Mouse (Mus musculus) cerebellum, adult 8-10 months (tissue): ENCODE measurements around the gene Scgb2b27.
"Not testable (repeated sequence)": the region's sequence is repeated elsewhere in the genome, so short reads cannot be mapped to it uniquely, and the experiment has no call there.

Experiments used
- DNase-seq: peaks from one replicate; pipeline ENCODE4 v3.0.0; 2022

Gene Scgb2b27

GRCm38 (mm10) chr7:34013842-34014241, at the start of gene Scgb2b27:
Scgb2b27 (minus strand) TSS chr7:34013942.
- no peak for DNase-seq

DNA sequence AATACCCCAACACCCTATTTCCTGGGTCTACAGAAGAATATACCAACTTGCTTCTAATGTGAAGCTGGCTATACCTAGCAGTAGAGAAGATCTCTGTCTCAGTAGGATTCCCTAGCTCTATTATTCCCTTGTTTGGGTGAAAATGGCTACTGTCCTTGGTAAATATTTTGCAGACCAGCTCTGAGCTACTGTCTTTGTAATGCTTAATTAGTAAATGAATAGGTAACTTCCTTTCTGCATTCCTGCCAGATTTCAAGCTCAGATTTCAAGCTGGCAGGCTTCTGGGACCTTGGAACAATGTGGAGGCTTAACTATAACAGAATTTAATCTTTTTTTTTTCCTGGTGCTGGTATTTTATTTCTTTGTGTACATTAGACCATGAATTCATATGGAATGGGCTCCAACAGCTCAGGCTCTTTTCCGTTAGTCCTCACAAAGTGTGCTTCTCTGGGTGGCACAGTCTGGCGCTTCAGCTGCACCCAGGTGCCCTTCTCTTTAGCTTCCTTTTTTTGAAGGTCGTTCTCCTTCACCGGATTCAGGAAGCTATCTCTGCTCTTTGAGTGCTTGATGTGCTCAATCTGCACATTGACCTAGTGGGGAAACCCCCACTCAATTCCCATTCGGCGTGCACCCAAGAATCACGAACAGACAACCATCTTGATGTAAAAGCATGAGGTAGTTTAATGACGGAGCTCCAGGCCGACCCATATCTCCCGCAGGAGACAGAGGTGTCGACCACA, 22.5 kb upstream of the Scgb2b27 start:
- DNase-seq, result not testable (repeated sequence)

DNA sequence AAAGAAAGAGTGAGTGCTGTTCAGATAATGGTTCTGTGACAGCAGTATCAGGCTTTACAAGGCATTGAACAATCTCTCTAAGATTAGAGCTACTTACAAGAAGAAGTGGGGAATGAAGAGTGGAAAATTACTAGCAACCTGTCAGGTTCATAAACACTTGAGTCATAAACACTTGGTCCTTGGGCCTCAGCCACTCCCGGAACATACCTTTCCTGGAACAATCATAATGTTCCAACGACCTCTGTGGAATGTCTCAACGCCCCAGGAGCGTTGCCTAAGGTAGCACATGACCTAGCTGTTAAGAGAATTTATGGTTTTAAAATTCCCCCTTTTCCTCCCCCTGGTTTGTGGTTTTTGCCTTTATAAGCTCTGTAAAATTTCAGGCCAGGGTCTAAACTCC, 20.8 kb upstream of the Scgb2b27 start:
- DNase-seq, result not testable (repeated sequence)

- no peak for DNase-seq
Measured at GRCm38 (mm10) chr7:34030026-34030425, 16.3 kb upstream of the Scgb2b27 start.

GRCm38 (mm10) chr7:34027202-34027601, 13.5 kb upstream of the Scgb2b27 start:
- DNase-seq, result not testable (repeated sequence)

- DNase-seq, result no peak
Measured at GRCm38 (mm10) chr7:34025641-34026040, 11.9 kb upstream of the Scgb2b27 start.

DNA sequence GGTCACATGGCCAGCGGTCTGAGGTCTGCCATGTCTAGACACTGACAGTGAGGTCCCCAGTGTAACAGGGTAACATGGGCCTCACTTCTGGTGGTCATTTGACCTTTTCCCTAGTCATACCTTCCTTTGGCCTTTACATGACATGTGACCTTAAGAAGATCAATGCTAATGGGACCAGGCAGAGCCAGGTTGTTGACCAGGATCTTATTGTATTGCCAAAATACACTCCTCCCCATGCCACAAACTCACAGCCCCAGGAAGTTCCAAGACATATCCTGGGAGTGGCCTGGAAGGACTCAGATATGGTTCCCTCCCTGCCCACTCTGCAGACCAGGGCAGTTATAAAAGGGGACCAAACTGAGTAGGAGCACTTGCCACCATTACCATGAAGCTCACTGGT, 7.4 kb upstream of the Scgb2b27 start, which contains the start of gene Scgb1b27:
Gene Scgb1b27, plus strand, starts transcription at position 301 of the 400 bp plus-strand sequence.
- not testable (repeated sequence) for DNase-seq

GRCm38 (mm10) chr7:33982281-33982680, 31.5 kb downstream of the Scgb2b27 start:
- DNase-seq, result peak; percentile 2
